Mouse (Mus musculus) spleen, adult 2 months (tissue): ENCODE measurements around the gene Swi5. TPM values are rescaled to one million over a fixed set of nuclear protein-coding genes. Genes with fewer than 3 reads are reported as not detected.
A peak's percentile ranks its signal among the peaks of the same experiment; 100 is the strongest.

Source experiments
- DNase-seq, 2 experiments: peaks; one replicate each; pipeline versions ENCODE4 v3.0.0 to v3.0.0-alpha.2; 2012 to 2021; ENCODE audit warnings: low spot score in 2 of 2, low read depth in 1 of 2
- H3K27ac ChIP-seq: fragments of 200-500 bp; 2 replicates; pipeline ENCODE4 v1.5.1; 2012; ENCODE audit warnings: low read length, inconsistent platforms; ENCODE audit not compliant: insufficient read depth
- H3K27me3 ChIP-seq: fragments of 200-500 bp; 2 replicates; pipeline ENCODE4 v1.6.1; 2012; ENCODE audit warnings: mild to moderate bottlenecking, moderate library complexity, low read length, inconsistent platforms; ENCODE audit not compliant: control insufficient read depth, insufficient read depth
- H3K36me3 ChIP-seq: fragments of 200-500 bp; 2 replicates; pipeline ENCODE4 v1.6.1; 2012; ENCODE audit warnings: mild to moderate bottlenecking, low read length, inconsistent platforms; ENCODE audit not compliant: control insufficient read depth, insufficient read depth
- H3K4me1 ChIP-seq: fragments of 200-500 bp; 2 replicates; pipeline ENCODE4 v1.6.1; 2011; ENCODE audit warnings: inconsistent platforms; ENCODE audit not compliant: control insufficient read depth, insufficient read depth, insufficient read length
- H3K4me3 ChIP-seq: fragments of 200-500 bp; 2 replicates; pipeline ENCODE4 v1.5.1; 2011; ENCODE audit warnings: mild to moderate bottlenecking, inconsistent platforms; ENCODE audit not compliant: insufficient read depth, insufficient read length; ENCODE audit errors: extremely low read depth
- CTCF ChIP-seq: fragments of 200-500 bp; IDR thresholded peaks from 2 replicates; pipeline ENCODE4 v1.5.1; 2011; ENCODE audit warnings: mild to moderate bottlenecking, inconsistent platforms; ENCODE audit not compliant: insufficient read depth, insufficient read length, insufficient replicate concordance; ENCODE audit errors: extremely low read depth
- POLR2A ChIP-seq: fragments of 200-500 bp; IDR thresholded peaks from 2 replicates; pipeline ENCODE4 v1.6.1; 2011; ENCODE audit warnings: low read depth, low read length, inconsistent platforms
- WGBS: fragments of 180-500 bp; shearing (Covaris S2); methylation state at CpG from one replicate; pipeline ENCODE4 v1.1.7; 2018; 5-methylcytosine and 5-hydroxymethylcytosine counted together
- polyA plus RNA-seq: library from polyadenylated mRNA; depleted of rRNA; stranded (reverse); fragments of >200 nt; gene quantifications from 2 replicates; pipeline ENCODE4 v1.2.3, GENCODE M21; 2012; rRNA removed

Swi5 gene
- polyA plus RNA-seq, 1 experiment = 60.5 TPM

DNA sequence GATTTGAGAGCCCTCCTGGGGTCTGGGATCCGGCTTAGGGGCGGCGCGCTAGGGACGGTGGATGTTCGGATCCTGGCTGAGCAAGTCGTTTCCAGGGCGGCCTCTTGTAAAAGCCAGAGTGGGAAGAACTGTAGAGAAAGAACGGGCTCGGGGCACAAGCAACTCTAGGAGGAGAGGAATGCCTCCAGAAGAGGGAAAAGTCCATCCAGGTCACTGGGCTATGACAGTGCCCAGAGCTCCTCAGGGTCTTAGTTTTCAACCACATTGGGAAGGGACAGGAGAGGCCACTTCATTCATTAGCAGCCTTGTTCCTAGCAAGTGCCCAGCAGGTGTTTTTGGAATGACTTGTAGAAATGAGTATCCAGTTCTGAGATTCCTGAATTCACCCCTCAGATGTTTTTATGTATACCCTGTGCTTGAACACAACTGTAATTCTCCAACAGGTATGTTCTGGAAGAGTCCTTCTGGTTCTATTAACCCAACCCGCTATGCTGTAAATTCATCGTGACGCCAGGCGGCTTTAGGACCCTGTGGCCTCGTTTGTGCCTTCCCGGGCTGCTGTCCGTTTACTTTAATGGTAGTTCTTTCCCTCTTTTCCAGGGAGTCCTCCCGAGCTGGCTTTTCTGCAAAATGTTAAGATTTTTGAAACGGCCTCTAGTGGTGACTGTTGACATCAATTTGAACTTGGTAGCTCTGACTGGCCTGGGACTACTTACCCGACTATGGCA lies 51.0 kb downstream of the Swi5 start:
- peak overlapping the region; percentile 78 for H3K4me3 ChIP-seq
- under 1% methylated on average over 20 of the region's 20 CpGs for WGBS
- peak overlapping the region; percentile 42; the same call in 1 of the 2 replicates for H3K27ac ChIP-seq
- no peaks in the 10 kb centered on the region for H3K27me3 ChIP-seq
- peak in 1 of 2 experiments; percentile 19 for DNase-seq
- TF ChIP-seq CTCF (no peak), POLR2A (no peak)
- peaks cover 3% of the 10 kb centered on the region; the same call in 1 of the 2 replicates for H3K4me1 ChIP-seq
- peaks cover 4% of the 10 kb centered on the region for H3K36me3 ChIP-seq

GRCm38 (mm10) chr2:32235886-32236759 lies 51.8 kb downstream of the Swi5 start, which contains the start of gene Pomt1:
Gene Pomt1 (plus strand): TSS chr2:32236590.
- Histone ChIP-seq H3K4me1 (peaks cover 3% of the 10 kb centered on the region; the same call in 1 of the 2 replicates), H3K4me3 (peak within 1 kb of the TSS; percentile 78), H3K36me3 (peaks cover 12% of the 10 kb centered on the region), H3K27ac (peak within 1 kb of the TSS; percentile 72), H3K27me3 (no peaks in the 10 kb centered on the region)
- peak; percentile 85 to 86 for DNase-seq
- TF ChIP-seq CTCF (no peak), POLR2A (peak; percentile 34)
- under 1% methylated on average over 54 of the region's 54 CpGs for WGBS

DNA sequence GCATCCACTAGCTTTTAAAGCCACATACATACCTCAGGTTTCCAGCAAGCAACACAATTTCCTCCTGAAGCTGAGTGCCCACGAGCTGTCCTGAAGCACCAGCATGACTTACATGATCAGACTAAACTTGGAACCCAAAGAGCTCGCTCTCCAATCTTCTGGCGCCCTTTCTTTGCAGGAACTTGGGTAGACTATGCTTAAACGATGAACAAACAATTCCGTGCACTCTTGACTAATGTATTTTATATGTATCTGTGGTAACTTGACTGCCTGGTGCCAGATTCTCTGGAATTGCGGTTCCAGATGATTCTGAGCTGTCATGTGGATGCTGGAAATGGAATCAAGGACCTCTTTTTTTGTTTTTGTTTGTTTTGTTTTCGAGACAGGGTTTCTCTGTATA lies 52.4 kb downstream of the Swi5 start:
- Histone ChIP-seq H3K27me3 (no peaks in the 10 kb centered on the region), H3K4me3 (no peak overlapping the region), H3K27ac (no peak overlapping the region), H3K36me3 (peaks cover 19% of the 10 kb centered on the region), H3K4me1 (peaks cover 3% of the 10 kb centered on the region; the same call in 1 of the 2 replicates)
- no peak for TF ChIP-seq CTCF
- TF ChIP-seq POLR2A = no peak
- DNase-seq = no peak
- WGBS = 31% methylated on average over 7 of the region's 7 CpGs

Other genes starting within 250 kb of the Swi5 start
- gene Fam78a, start 203.2 kb downstream of the Swi5 start, polyA plus RNA-seq = 33.1 and 48.3 TPM in 2 replicates
- gene Plpp7, start 192.5 kb downstream of the Swi5 start, polyA plus RNA-seq = 2.6 and 4.6 TPM in 2 replicates
- gene Prrc2b, start 137.0 kb downstream of the Swi5 start, polyA plus RNA-seq = 35.1 and 46.5 TPM in 2 replicates
- gene Pomt1, start 51.5 kb downstream of the Swi5 start, polyA plus RNA-seq = 13.7 and 15.7 TPM in 2 replicates
- 58.4 and 72.9 TPM in 2 replicates for gene Uck1, start 27.9 kb downstream of the Swi5 start, polyA plus RNA-seq
- gene Golga2, start 691 bp downstream of the Swi5 start, polyA plus RNA-seq = 21.4 and 24.0 TPM in 2 replicates
- 252 and 324 TPM in 2 replicates for gene Ciz1, start 64.3 kb upstream of the Swi5 start, polyA plus RNA-seq
- 20.4 and 22.1 TPM in 2 replicates for gene Dnm1, start 65.3 kb upstream of the Swi5 start, polyA plus RNA-seq
- 86.8 and 149 TPM in 2 replicates for gene 1110008P14Rik, start 93.9 kb upstream of the Swi5 start, polyA plus RNA-seq
- 52.9 and 70.2 TPM in 2 replicates for gene Lcn2, start 100.2 kb upstream of the Swi5 start, polyA plus RNA-seq
- 10.0 and 12.2 TPM in 2 replicates for gene Ptges2, start 107.8 kb upstream of the Swi5 start, polyA plus RNA-seq
- 4.3 and 6.2 TPM in 2 replicates for gene Naif1, start 162.4 kb upstream of the Swi5 start, polyA plus RNA-seq
- gene Slc25a25, start 163.4 kb upstream of the Swi5 start, polyA plus RNA-seq = 11.4 and 15.0 TPM in 2 replicates
- 37.5 and 40.8 TPM in 2 replicates for gene Fam102a, start 247.3 kb upstream of the Swi5 start, polyA plus RNA-seq